Mouse (Mus musculus): ENCODE results near the gene Shisa5. TPM values are rescaled to one million over a fixed set of nuclear protein-coding genes. Genes with fewer than 3 reads are reported as not detected.

The Shisa5 gene
- polyA plus RNA-seq, 1 experiment from 2014 or later = 116 TPM

DNA sequence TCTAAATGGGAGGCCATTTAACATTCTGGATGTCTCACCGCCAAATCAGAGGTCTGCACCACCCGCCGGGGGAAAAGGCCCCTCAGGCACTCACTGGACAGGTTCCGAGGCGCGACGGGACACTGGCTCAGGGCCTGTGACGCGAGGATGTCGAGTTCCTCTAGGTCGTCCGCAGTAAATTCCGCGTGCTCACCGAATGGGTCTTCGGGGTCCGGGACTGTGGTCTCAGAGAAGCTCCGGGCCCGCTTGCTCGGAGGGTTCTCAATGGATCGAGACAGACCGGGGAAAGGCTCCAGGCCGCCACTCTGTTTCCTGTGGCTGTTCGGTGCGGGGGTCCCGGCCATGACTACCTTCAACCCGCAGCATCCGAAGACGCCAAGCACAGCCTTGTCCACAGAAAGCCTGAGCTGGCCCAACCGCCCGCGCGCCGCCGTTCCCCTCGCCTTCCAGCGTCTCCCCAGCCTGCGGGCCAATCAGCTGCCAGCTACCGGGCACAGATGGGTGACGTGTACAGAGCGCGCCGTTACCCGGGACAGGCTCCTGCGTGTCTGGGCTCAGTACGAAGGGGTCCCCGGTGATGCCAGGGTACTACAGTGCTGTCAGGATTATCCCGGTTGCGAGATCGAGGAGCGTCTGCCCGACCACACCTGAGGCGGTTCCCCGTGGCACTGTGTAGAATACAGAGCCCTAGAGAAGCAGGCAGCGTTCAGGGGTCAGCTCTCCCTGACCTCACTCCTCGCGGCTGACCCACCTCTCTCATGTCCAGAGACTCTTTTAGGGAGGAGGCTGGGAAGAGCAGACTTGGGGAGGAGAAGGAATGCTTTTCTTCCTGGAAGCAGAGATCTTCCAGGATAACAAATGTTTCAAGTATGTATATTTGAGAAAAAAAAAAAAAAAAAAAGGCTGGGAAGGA is 35.6 kb downstream of the Shisa5 start, which contains the start of gene Atrip:
TSS of gene Atrip (minus strand) at position 464 of the 913 bp plus-strand sequence.
- WGBS = under 1% methylated on average over 57 of the region's 57 CpGs
- peaks cover 33% of the 10 kb centered on the region for H3K36me3 ChIP-seq
- H3K27ac ChIP-seq (replicated peaks) = peak within 1 kb of the TSS; percentile 68
- peak within 1 kb of the TSS; percentile 85 for H3K4me3 ChIP-seq (replicated peaks)
- no peaks in the 10 kb centered on the region for H3K9me3 ChIP-seq (replicated peaks)
- H3K4me1 ChIP-seq = peaks cover 16% of the 10 kb centered on the region
- peak within 1 kb of the TSS; percentile 91 for H3K4me2 ChIP-seq (replicated peaks)
- ATAC-seq (ENCODE audit: insufficient number of reproducible peaks, low FRiP score, low TSS enrichment, low read depth) = peak; percentile 95
- no peaks in the 10 kb centered on the region for H3K27me3 ChIP-seq
- H3K9ac ChIP-seq = peak within 1 kb of the TSS; percentile 93

DNA sequence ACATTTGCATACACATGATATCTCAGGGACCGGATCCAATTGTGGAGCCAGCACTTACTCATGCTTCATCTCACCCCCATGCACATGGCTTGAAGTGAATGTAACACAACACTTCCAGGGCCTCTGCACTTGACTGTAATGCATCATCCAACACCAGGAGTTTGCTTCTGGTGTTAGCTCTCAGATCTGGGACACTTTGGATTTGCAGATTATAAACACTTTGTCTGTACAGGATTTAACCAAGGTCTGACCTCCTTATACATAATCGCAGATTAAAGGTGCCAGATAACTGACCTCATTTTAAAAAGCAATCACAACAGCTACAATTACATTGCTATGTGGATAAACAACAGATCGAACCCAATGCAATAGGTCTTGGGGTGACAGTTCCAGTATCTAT is 42.2 kb downstream of the Shisa5 start:
- Histone ChIP-seq H3K27me3 (no peaks in the 10 kb centered on the region), H3K4me1 (peaks cover 16% of the 10 kb centered on the region), H3K4me3 (replicated peaks) (0 out of 2 replicates have a peak overlapping the region, but pooled peaks have one; percentile 83), H3K4me2 (replicated peaks) (no peak overlapping the region), H3K36me3 (peaks cover 12% of the 10 kb centered on the region), H3K27ac (replicated peaks) (no peak overlapping the region), H3K9me3 (replicated peaks) (no peaks in the 10 kb centered on the region), H3K9ac (no peak overlapping the region)
- ATAC-seq (ENCODE audit: insufficient number of reproducible peaks, low FRiP score, low TSS enrichment, low read depth) = no peak
- 94% methylated on average over 3 of the region's 3 CpGs for WGBS

DNA sequence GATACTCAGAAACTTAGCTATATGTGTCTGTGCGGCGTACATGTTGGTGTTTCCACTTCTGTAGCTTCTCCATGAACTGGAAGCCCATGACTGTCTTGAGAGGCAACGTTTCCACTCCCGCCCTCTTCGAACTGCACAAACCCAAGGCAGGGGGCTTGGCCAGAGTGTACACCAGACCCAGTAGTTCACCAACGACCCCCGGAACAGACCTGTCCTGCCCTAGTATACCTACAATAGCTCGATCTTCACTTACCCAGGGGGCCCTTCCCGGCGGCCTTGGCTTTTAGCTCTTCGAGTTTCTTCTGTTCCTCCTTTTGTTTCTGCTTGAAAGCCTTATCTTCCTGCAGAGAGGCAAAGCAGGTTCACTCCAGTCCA is 43.4 kb downstream of the Shisa5 start:
- Histone ChIP-seq H3K4me3 (replicated peaks) (peak overlapping the region; percentile 83), H3K27me3 (no peaks in the 10 kb centered on the region), H3K27ac (replicated peaks) (peak overlapping the region; percentile 68; the same call in 1 of the 2 replicates), H3K4me1 (peaks cover 16% of the 10 kb centered on the region), H3K4me2 (replicated peaks) (peak overlapping the region; percentile 58), H3K9ac (peak overlapping the region; percentile 93), H3K36me3 (peaks cover 12% of the 10 kb centered on the region), H3K9me3 (replicated peaks) (no peaks in the 10 kb centered on the region)
- WGBS = 6% methylated on average over 11 of the region's 11 CpGs
- ATAC-seq (ENCODE audit: insufficient number of reproducible peaks, low FRiP score, low TSS enrichment, low read depth) = 0 out of 2 replicates have a peak, but pooled peaks have one; percentile 30

DNA sequence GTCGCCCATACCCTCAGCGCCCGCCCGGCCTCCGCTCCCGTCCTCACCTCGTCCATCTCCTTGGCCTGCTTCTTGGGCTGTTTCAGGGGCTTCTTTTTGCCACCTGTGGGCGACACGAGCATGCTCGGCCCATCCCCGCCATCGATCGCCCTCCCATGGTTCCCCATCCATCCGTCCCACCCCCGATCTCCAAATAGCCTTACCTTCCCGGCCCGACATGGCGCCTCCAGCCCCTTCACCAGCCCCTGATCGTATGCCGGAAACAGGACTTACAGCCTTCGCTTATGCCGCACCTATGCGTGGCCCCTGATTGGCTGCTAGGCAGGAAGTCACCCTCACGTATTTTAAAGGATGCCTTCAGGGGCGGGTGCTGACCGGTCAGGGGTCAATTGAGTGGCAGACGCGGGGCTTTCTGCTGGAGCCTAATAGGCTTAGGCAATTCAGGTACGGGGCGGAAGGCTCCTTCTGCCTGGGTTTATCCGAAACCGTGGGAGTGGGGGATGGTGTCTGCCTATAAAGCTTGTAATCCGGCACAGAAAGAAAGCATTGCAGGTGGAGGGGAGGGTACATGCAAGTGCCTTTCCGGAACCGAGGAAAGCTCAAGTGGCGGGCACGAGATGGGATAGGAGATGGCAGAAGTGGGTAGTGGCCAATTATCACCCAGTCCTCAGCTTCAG is 43.9 kb downstream of the Shisa5 start, which contains the start of the genes Ccdc51 and Tma7:
TSS of gene Ccdc51 (plus strand) at position 370 of the 677 bp plus-strand sequence.
TSS of gene Tma7 (minus strand) at position 464 of the 677 bp plus-strand sequence.
- Histone ChIP-seq H3K9ac (peak within 1 kb of the TSS; percentile 93), H3K27me3 (no peaks in the 10 kb centered on the region), H3K9me3 (replicated peaks) (no peaks in the 10 kb centered on the region), H3K4me3 (replicated peaks) (peak within 1 kb of the TSS; percentile 83), H3K27ac (replicated peaks) (peak within 1 kb of the TSS; percentile 68), H3K4me2 (replicated peaks) (peak within 1 kb of the TSS; percentile 58), H3K36me3 (peaks cover 12% of the 10 kb centered on the region), H3K4me1 (peaks cover 16% of the 10 kb centered on the region)
- under 1% methylated on average over 37 of the region's 37 CpGs for whole genome bisulfite sequencing
- peak; percentile 95 for ATAC-seq (ENCODE audit: insufficient number of reproducible peaks, low FRiP score, low TSS enrichment, low read depth)

DNA sequence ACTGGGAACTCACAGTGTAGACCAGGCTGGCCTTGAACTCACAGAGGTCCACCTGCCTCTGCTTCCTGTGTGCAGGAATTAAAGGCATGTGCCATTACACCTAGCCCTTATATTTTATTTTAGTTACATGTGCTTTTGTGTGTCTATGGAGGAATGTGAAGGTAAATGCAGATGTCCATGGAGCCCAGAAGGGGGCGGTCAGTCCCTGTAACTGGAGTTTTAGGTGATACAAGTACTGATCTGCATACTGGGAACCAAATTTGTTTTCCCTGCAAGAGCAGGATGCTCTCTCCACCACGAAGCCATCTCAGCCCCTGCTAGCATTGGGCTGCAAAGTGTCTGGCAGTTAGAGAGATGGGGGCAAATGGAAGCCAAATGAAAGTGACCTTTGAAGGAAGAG is 46.6 kb downstream of the Shisa5 start:
- H3K4me1 ChIP-seq = peaks cover 21% of the 10 kb centered on the region
- H3K27me3 ChIP-seq = no peaks in the 10 kb centered on the region
- no peak for ATAC-seq (ENCODE audit: insufficient number of reproducible peaks, low FRiP score, low TSS enrichment, low read depth)
- H3K9me3 ChIP-seq (replicated peaks) = no peaks in the 10 kb centered on the region
- WGBS = 9% methylated on average over 2 of the region's 2 CpGs
- H3K36me3 ChIP-seq = peaks cover 12% of the 10 kb centered on the region
- no peak overlapping the region for H3K9ac ChIP-seq
- H3K4me2 ChIP-seq (replicated peaks) = no peak overlapping the region
- H3K4me3 ChIP-seq (replicated peaks) = no peak overlapping the region
- no peak overlapping the region for H3K27ac ChIP-seq (replicated peaks)

DNA sequence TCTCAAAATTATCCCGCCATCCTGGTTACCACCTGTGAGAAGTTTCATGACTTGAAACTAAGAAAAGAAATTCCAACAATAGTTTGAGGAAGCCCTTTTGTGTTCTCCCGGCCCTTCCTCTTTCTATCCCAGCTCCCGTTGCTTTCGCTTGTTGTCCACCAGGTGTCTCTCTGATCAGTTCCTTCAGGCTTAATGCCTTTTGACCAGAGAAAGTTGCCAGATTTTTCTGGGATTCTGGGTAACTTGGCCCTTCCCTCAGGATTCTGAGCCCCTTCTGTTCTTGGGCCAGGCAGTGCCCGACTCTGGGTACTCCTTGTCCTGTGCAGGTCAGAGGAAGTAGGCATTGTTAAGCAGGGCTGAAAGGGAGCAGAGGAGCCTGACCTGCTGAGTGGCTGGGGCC is 49.6 kb downstream of the Shisa5 start:
- H3K9me3 ChIP-seq (replicated peaks) = no peaks in the 10 kb centered on the region
- WGBS = 6% methylated on average over 5 of the region's 5 CpGs
- H3K27ac ChIP-seq (replicated peaks) = peak overlapping the region; percentile 44; the same call in 1 of the 2 replicates
- ATAC-seq (ENCODE audit: insufficient number of reproducible peaks, low FRiP score, low TSS enrichment, low read depth) = no peak
- no peak overlapping the region for H3K9ac ChIP-seq
- no peak overlapping the region for H3K4me3 ChIP-seq (replicated peaks)
- H3K27me3 ChIP-seq = no peaks in the 10 kb centered on the region
- 0 out of 2 replicates have a peak, but pooled peaks cover 18% of the 10 kb centered on the region for H3K36me3 ChIP-seq
- peaks cover 20% of the 10 kb centered on the region for H3K4me1 ChIP-seq
- no peak overlapping the region for H3K4me2 ChIP-seq (replicated peaks)

DNA sequence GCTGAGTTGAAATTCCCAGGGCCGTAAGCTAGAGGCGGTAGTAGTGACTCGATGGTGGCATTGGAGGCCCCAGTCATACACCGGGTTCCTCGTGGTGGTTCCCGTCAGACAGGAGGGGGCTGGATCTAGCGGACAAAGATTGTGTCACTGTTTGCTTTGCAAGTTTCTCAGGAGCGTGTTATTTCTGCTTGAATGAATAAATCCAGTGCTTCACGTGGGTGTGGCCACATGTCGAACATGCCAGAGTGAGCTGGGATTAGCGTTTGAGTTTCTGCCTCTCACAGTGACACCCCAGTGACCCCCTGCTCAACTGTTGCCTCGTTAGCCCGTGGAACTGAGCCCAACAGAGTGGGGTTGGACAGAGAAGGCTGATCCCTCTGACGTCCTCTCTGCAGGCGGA is 52.1 kb downstream of the Shisa5 start:
- 64% methylated on average over 15 of the region's 15 CpGs for WGBS
- H3K9me3 ChIP-seq (replicated peaks) = no peaks in the 10 kb centered on the region
- H3K27me3 ChIP-seq = no peaks in the 10 kb centered on the region
- H3K9ac ChIP-seq = no peak overlapping the region
- 0 out of 2 replicates have a peak overlapping the region, but pooled peaks have one; percentile 2 for H3K4me2 ChIP-seq (replicated peaks)
- H3K4me1 ChIP-seq = peaks cover 34% of the 10 kb centered on the region
- no peak overlapping the region for H3K4me3 ChIP-seq (replicated peaks)
- 0 out of 2 replicates have a peak, but pooled peaks cover 18% of the 10 kb centered on the region for H3K36me3 ChIP-seq
- ATAC-seq (ENCODE audit: insufficient number of reproducible peaks, low FRiP score, low TSS enrichment, low read depth) = no peak
- peak overlapping the region; percentile 63; the same call in 1 of the 2 replicates for H3K27ac ChIP-seq (replicated peaks)

DNA sequence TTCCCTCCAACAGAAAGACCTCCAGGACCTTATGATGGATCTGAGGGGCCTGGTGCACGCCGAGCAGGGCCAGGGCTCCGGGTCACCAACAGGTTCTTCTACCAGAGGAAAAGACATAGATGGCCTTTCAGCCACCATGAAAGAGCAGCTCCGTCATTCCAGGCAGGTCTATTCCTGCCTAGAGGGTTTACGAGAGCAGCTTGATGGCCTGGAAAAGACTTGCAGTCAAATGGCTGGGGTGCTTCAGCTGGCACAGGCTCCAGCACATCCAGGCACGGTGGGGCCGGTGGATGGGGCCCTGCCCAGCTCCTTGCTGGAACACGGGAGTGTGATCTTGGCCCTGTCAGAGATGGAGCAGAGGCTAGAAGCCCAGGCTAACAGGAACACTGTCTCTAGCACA is 53.4 kb downstream of the Shisa5 start:
- no peaks in the 10 kb centered on the region for H3K9me3 ChIP-seq (replicated peaks)
- H3K27ac ChIP-seq (replicated peaks) = peak overlapping the region; percentile 12; the same call in 1 of the 2 replicates
- no peaks in the 10 kb centered on the region for H3K27me3 ChIP-seq
- no peak for ATAC-seq (ENCODE audit: insufficient number of reproducible peaks, low FRiP score, low TSS enrichment, low read depth)
- 0 out of 2 replicates have a peak overlapping the region, but pooled peaks have one; percentile 19 for H3K4me2 ChIP-seq (replicated peaks)
- H3K4me3 ChIP-seq (replicated peaks) = no peak overlapping the region
- H3K9ac ChIP-seq = no peak overlapping the region
- WGBS = 73% methylated on average over 8 of the region's 8 CpGs
- H3K36me3 ChIP-seq = 0 out of 2 replicates have a peak, but pooled peaks cover 18% of the 10 kb centered on the region
- H3K4me1 ChIP-seq = peaks cover 43% of the 10 kb centered on the region

DNA sequence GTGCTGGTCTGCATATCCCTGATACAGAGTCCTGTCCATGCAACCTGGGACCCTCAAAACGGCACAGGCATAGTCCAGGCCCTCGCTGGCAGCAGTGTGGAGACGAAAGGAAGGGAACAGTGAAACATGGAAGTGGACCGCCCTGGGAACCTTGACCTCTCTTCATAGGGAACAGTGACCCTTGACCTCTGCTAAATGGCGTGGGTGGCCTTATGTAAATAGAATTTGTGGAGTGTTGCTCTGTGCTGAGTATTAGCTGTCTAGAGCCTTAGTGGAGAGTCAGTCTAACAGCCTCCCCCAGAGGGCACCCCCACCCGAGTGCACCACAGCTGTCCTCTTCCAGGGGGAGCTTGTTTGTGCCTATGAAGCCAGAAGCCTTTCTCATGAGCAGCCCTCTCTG is 54.4 kb downstream of the Shisa5 start:
- 39% methylated on average over 6 of the region's 6 CpGs for WGBS
- Histone ChIP-seq H3K9me3 (replicated peaks) (no peaks in the 10 kb centered on the region), H3K9ac (no peak overlapping the region), H3K4me1 (peaks cover 53% of the 10 kb centered on the region), H3K4me2 (replicated peaks) (no peak overlapping the region), H3K4me3 (replicated peaks) (no peak overlapping the region), H3K27ac (replicated peaks) (peak overlapping the region; percentile 48; the same call in 1 of the 2 replicates), H3K36me3 (0 out of 2 replicates have a peak, but pooled peaks cover 18% of the 10 kb centered on the region), H3K27me3 (no peaks in the 10 kb centered on the region)
- no peak for ATAC-seq (ENCODE audit: insufficient number of reproducible peaks, low FRiP score, low TSS enrichment, low read depth)

DNA sequence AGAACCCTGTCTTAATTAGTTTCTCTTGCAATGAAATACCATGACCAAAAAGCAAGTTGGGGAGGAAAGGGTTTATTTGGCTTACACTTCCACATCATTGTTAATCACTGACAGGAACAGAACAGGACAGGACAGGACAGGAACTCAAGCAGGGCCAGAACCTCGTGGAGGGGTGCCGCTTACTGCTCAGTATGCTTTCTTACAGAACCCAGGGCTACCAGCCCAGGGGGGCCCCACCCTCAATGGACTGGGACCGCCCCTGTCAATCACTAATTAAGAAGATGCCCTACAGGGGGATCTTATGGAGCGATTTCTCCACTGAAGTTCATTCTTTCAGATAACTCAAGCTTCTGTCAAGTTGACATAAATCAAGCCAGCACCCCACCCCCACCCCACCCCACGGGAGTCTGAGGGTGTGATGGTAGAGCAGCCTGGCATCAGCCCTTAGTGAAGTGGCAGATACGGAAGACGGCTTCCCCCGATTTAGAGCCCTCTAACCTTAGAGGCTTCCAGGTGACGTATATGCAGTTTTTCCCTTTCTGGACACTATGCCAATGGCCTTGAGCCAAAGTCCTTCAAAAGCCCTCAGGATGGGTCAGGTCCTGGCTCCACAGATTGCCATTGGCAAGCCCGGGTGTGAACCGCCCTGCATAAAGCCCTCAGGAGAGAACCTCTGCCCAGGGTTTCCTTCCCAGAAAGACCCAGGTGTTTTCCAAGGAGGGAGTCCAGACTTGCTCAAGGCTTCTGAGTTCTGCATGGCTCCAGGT is 55.6 kb downstream of the Shisa5 start:
- no peak overlapping the region for H3K9ac ChIP-seq

More for the DNA sequence above, 55.6 kb downstream of the Shisa5 start:
- peak overlapping the region; percentile 99 for H3K27ac ChIP-seq (replicated peaks)
- H3K4me3 ChIP-seq (replicated peaks) = peak overlapping the region; percentile 76
- WGBS = 19% methylated on average over 11 of the region's 11 CpGs
- H3K9me3 ChIP-seq (replicated peaks) = no peaks in the 10 kb centered on the region
- peaks cover 59% of the 10 kb centered on the region for H3K4me1 ChIP-seq
- ATAC-seq (ENCODE audit: insufficient number of reproducible peaks, low FRiP score, low TSS enrichment, low read depth) = no peak
- H3K36me3 ChIP-seq = 0 out of 2 replicates have a peak, but pooled peaks cover 15% of the 10 kb centered on the region
- peak overlapping the region; percentile 84 for H3K4me2 ChIP-seq (replicated peaks)
- no peaks in the 10 kb centered on the region for H3K27me3 ChIP-seq
